Mouse (Mus musculus) adrenal gland, adult 18-20 months (tissue): ENCODE measurements around the gene Elavl1. TPM values are rescaled to one million over a fixed set of nuclear protein-coding genes. Genes with fewer than 3 reads are reported as not detected.

Experiments
- total RNA-seq, 2 experiments: library from RNA; stranded (reverse); gene quantifications; 1 replicate in 1 of 2; 2 replicates in 1 of 2; pipeline ENCODE4 v1.2.3; 2021

Gene Elavl1
- total RNA-seq, 2 experiments from 2014 or later = 109 to 115 TPM

Other genes with a start within 250 kb of the Elavl1 start
- gene Cd209f, start 219.6 kb downstream of the Elavl1 start, total RNA-seq = 1 to 10 TPM; 1.3 to 5.5 TPM
- gene Cd209g, start 191.3 kb downstream of the Elavl1 start, total RNA-seq = 1 to 10 TPM in 1 of 2 experiments, under 1 TPM in 1; 0.50 to 1.6 TPM
- gene Evi5l, start 158.8 kb downstream of the Elavl1 start, total RNA-seq = 10 to 100 TPM; 37.4 to 38.8 TPM
- gene Prr36, start 108.0 kb downstream of the Elavl1 start, total RNA-seq = 1 to 10 TPM; 3.5 to 6.1 TPM
- gene Lrrc8e, start 98.6 kb downstream of the Elavl1 start, total RNA-seq = 10 to 100 TPM; 20.8 to 31.1 TPM
- 10 to 100 TPM; 79.0 to 93.2 TPM for gene Map2k7, start 86.7 kb downstream of the Elavl1 start, total RNA-seq
- gene Gm49320, start 86.5 kb downstream of the Elavl1 start, total RNA-seq = 1 to 10 TPM in 1 of 2 experiments, under 1 TPM in 1; 0.93 to 1.5 TPM
- 10 to 100 TPM; 10.9 to 15.5 TPM for gene Tgfbr3l, start 77.2 kb downstream of the Elavl1 start, total RNA-seq
- gene Snapc2, start 72.3 kb downstream of the Elavl1 start, total RNA-seq = 10 to 100 TPM; 23.4 to 25.9 TPM
- gene Ctxn1, start 66.1 kb downstream of the Elavl1 start, total RNA-seq = 1 to 10 TPM; 6.4 to 7.8 TPM
- 100 to 1,000 TPM in 1 of 2 experiments, 10 to 100 TPM in 1; 99.4 to 107 TPM for gene Timm44, start 49.5 kb downstream of the Elavl1 start, total RNA-seq
- gene Ccl25, start 203 bp downstream of the Elavl1 start, total RNA-seq = 10 to 100 TPM; 14.9 to 18.0 TPM
- gene Cers4, start 167.6 kb upstream of the Elavl1 start, total RNA-seq = 10 to 100 TPM; 21.6 to 30.4 TPM